Mouse (Mus musculus) CH12.LX (cell line): ENCODE results near the gene Ccdc136.

Source experiments
- CHD2 ChIP-seq: IDR thresholded peaks from 2 replicates; pipeline ENCODE4 v1.6.1; 2011; ENCODE audit warnings: low read length, improper control_type of control experiment
- CTCF ChIP-seq, 2 experiments: IDR thresholded peaks in 1 of 2; conservative IDR thresholded peaks in 1 of 2; 2 replicates each; pipeline ENCODE4 v1.5.1; 2011 to 2012; ENCODE audit warnings: low read depth in 2 of 2, low read length in 2 of 2, improper control_type of control experiment in 1 of 2, inconsistent platforms in 1 of 2, mild to moderate bottlenecking in 1 of 2, moderate library complexity in 1 of 2
- MAX ChIP-seq: IDR thresholded peaks from 2 replicates; pipeline ENCODE4 v1.6.1; 2011; ENCODE audit warnings: low read length, improper control_type of control experiment
- POLR2A ChIP-seq: IDR thresholded peaks from 2 replicates; pipeline ENCODE4 v1.6.1; 2011; ENCODE audit warnings: low read depth, mild to moderate bottlenecking, improper control_type of control experiment, low read length
- TCF12 ChIP-seq: IDR thresholded peaks from 2 replicates; pipeline ENCODE4 v1.6.1; 2014; ENCODE audit warnings: low read depth, mild to moderate bottlenecking, inconsistent platforms, low read length, improper control_type of control experiment
- ZC3H11A ChIP-seq: IDR thresholded peaks from 2 replicates; pipeline ENCODE4 v1.6.1; 2012; ENCODE audit warnings: low read depth, mild to moderate bottlenecking, inconsistent platforms, low read length, improper control_type of control experiment

- TF ChIP-seq CHD2 = no peak
- TF ChIP-seq POLR2A = no peak
- no peak for TF ChIP-seq TCF12
- no peak for TF ChIP-seq ZC3H11A
- no peak for TF ChIP-seq CTCF (conservative IDR thresholded peaks at IDR 0.05 in 1 of 2, IDR thresholded peaks at IDR 0.05 in 1 of 2; ENCODE audit: low read depth in 2 of 2, low read length in 2 of 2)
- TF ChIP-seq MAX = no peak
These were observed 18.7 kb upstream of the Ccdc136 start for GRCm38 (mm10) chr6:29377386-29377785.
